Mouse (Mus musculus) midbrain, embryonic 10.5 days (tissue): ENCODE measurements around the gene Slc6a1. TPM values are rescaled to one million over a fixed set of nuclear protein-coding genes. Genes with fewer than 3 reads are reported as not detected.
"Not testable (repeated sequence)": the region's sequence is repeated elsewhere in the genome, so short reads cannot be mapped to it uniquely, and the experiment has no call there.

Source experiments
- DNase-seq: peaks from one replicate; pipeline ENCODE4 v3.0.0-alpha.2; 2017; ENCODE audit warnings: low spot score
- H3K27ac ChIP-seq: fragments of 300-500 bp; sonication (generic); replicated peaks from 2 replicates; pipeline ENCODE4 v1.5.1; 2016; ENCODE audit warnings: mild to moderate bottlenecking
- H3K27me3 ChIP-seq: fragments of 300-500 bp; sonication (generic); 2 replicates; pipeline ENCODE4 v1.6.1; 2016; ENCODE audit warnings: low read depth, mild to moderate bottlenecking; ENCODE audit not compliant: poor library complexity, severe bottlenecking
- H3K36me3 ChIP-seq: fragments of 300-500 bp; sonication (generic); 2 replicates; pipeline ENCODE4 v1.6.1; 2016; ENCODE audit warnings: mild to moderate bottlenecking, moderate library complexity
- H3K4me1 ChIP-seq: fragments of 300-500 bp; sonication (generic); 2 replicates; pipeline ENCODE4 v1.6.1; 2016
- H3K4me3 ChIP-seq: fragments of 300-500 bp; sonication (generic); 2 replicates; pipeline ENCODE4 v1.5.1; 2016; ENCODE audit warnings: mild to moderate bottlenecking, moderate library complexity
- H3K9me3 ChIP-seq: fragments of 300-500 bp; sonication (generic); replicated peaks from 2 replicates; pipeline ENCODE4 v1.6.1; 2016; ENCODE audit warnings: mild to moderate bottlenecking
- WGBS: fragments of 180-500 bp; shearing (Covaris S2); methylation state at CpG from one replicate; pipeline ENCODE4 v1.1.7; 2016; 5-methylcytosine and 5-hydroxymethylcytosine counted together
- polyA plus RNA-seq: library from polyadenylated mRNA; unstranded; fragments of >200 nt; fragmentation: Nextera tagmentation; extraction: Ambion mirVana; gene quantifications from 2 replicates; pipeline ENCODE4 v1.2.1, GENCODE M21; 2016

The Slc6a1 gene
- polyA plus RNA-seq, 1 experiment from 2014 or later = 4.7 TPM

GRCm38 (mm10) chr6:114336944-114337215 lies 54.4 kb downstream of the Slc6a1 start:
- no peak for DNase-seq
- no peaks in the 10 kb centered on the region for H3K36me3 ChIP-seq
- H3K27ac ChIP-seq = no peak overlapping the region
- 0 out of 2 replicates have a peak, but pooled peaks cover 10% of the 10 kb centered on the region for H3K4me1 ChIP-seq
- 50% methylated on average over 1 of the region's 1 CpGs for WGBS
- H3K9me3 ChIP-seq = no peaks in the 10 kb centered on the region
- H3K4me3 ChIP-seq = no peak overlapping the region
- peaks cover 7% of the 10 kb centered on the region; the same call in 1 of the 2 replicates for H3K27me3 ChIP-seq

DNA sequence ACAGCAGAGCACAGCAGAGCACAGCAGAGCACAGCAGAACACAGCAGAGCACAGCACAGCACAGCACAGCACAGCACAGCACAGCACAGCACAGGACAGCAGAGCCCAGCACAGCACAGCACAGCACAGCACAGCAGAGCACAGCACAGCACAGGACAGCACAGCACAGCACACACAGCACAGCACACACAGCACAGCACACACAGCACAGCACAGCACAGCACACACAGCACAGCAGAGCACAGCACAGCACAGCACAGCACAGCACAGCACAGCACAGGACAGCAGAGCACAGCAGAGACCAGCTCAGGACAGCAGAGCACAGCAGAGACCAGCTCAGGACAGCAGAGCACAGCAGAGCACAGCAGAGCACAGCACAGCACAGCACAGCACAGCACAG lies 58.9 kb downstream of the Slc6a1 start:
- not testable (repeated sequence) for DNase-seq, H3K36me3 ChIP-seq, H3K4me1 ChIP-seq, H3K9me3 ChIP-seq, H3K27ac ChIP-seq, H3K4me3 ChIP-seq
- peaks cover 29% of the 10 kb centered on the region for H3K27me3 ChIP-seq

DNA sequence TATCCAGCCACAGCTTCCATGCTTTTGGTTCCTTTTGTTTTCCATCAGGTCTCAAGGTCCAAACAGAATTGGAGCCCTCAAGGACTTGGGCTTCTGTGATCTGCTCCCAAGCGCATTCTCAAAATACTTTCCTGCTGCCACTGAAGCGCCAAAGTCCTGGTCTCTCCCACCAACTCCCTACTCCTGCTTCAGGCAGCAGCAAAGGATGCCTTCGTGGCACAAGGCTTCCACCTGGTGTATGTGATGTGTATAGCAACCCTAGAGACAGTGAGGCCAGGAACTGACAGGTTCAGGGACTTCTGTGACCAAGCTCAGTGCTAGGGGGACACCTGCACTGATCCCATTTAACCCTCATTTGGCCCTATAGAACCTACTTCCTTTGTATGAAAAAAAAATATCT lies 61.3 kb downstream of the Slc6a1 start:
- Histone ChIP-seq H3K9me3 (no peaks in the 10 kb centered on the region), H3K27me3 (peaks cover 42% of the 10 kb centered on the region)
- WGBS = 19% methylated on average over 3 of the region's 3 CpGs

GRCm38 (mm10) chr6:114345156-114345555 lies 62.7 kb downstream of the Slc6a1 start:
- no peaks in the 10 kb centered on the region for H3K9me3 ChIP-seq
- H3K4me1 ChIP-seq = peaks cover 15% of the 10 kb centered on the region
- WGBS = 52% methylated on average over 4 of the region's 4 CpGs
- no peak overlapping the region for H3K4me3 ChIP-seq
- no peaks in the 10 kb centered on the region for H3K36me3 ChIP-seq
- DNase-seq = peak; percentile 44
- no peak overlapping the region for H3K27ac ChIP-seq
- H3K27me3 ChIP-seq = peaks cover 42% of the 10 kb centered on the region

More for the DNA sequence above, 61.3 kb downstream of the Slc6a1 start:
- no peaks in the 10 kb centered on the region for H3K36me3 ChIP-seq
- DNase-seq = peak; percentile 43
- H3K4me1 ChIP-seq = peaks cover 15% of the 10 kb centered on the region
- no peak overlapping the region for H3K27ac ChIP-seq
- H3K4me3 ChIP-seq = no peak overlapping the region

DNA sequence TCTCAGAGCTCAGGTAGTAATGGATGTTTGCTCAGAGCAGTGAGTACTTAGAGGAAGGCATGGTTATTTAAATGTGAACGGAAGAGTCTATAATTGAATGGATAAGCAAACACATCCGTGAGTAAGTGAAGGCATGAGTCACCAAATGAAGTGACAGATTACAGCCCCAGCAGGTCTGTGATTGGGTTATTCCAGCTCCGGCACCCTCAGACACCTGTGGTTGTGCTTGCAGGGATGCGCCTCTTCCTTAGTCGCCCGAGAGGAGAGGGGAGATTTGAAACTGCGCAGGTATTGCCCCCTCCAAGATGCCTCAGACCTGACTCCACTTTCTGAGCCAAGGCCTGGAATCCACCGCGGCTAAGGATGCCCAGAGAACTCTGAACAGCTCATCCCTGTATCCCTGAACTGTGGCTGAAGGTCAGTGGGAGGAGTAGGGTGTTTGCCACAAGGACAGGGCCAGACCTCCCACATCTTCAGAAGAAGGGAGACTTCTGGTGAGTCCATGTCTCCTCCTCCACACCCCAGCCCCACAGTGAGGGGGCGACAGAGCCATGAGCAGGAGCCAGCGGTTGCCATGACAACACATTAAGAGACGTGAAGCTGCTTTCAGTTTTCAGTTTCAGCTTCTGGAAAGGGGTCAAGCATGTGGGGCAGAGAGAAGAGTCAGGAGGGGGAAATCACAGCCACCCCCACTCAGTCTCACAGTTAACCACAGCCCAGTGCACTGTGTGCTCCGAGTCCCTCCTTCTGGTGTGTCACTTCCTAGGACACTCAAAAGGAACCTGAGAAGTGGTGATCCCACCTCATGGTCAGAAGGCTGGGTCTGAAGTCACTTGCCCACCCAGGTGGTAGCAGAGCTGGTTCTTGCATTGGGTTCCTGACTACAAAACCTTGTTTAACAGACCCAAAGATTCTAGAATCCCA lies 65.7 kb downstream of the Slc6a1 start:
- Histone ChIP-seq H3K4me3 (no peak overlapping the region), H3K27ac (no peak overlapping the region), H3K4me1 (peaks cover 15% of the 10 kb centered on the region), H3K36me3 (no peaks in the 10 kb centered on the region), H3K27me3 (peaks cover 35% of the 10 kb centered on the region), H3K9me3 (no peaks in the 10 kb centered on the region)
- 52% methylated on average over 13 of the region's 13 CpGs for WGBS
- DNase-seq = peak; percentile 44

- H3K36me3 ChIP-seq = no peaks in the 10 kb centered on the region
- no peak overlapping the region for H3K27ac ChIP-seq
- H3K9me3 ChIP-seq = no peaks in the 10 kb centered on the region
- H3K27me3 ChIP-seq = no peaks in the 10 kb centered on the region
- DNase-seq = no peak
- H3K4me3 ChIP-seq = no peak overlapping the region
- WGBS = 87% methylated on average over 4 of the region's 4 CpGs
- H3K4me1 ChIP-seq = peaks cover 6% of the 10 kb centered on the region
These were observed 72.2 kb downstream of the Slc6a1 start for GRCm38 (mm10) chr6:114354635-114355034.

DNA sequence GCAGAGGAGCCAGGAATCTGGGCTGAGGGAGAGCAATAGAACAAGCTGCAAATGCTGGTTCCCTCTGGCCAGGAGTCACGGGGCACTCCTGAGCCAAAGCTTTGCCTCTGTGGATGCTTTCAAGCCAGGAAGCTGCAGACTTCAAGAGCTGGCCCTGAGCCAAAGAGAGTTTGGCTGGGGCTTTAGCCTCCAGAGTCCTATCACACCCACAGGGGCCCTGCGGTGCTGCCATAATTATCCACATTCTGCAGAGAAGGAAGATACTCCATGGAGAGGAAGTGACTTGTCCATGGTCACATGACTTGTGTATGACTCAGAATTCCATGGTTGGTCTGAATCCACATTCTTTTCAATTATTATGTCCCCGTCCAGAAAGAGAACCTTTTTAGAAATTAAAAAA lies 75.7 kb downstream of the Slc6a1 start:
- no peaks in the 10 kb centered on the region for H3K9me3 ChIP-seq
- H3K36me3 ChIP-seq = no peaks in the 10 kb centered on the region
- H3K27ac ChIP-seq = no peak overlapping the region
- no peaks in the 10 kb centered on the region for H3K27me3 ChIP-seq
- H3K4me3 ChIP-seq = no peak overlapping the region
- WGBS = 81% methylated on average over 3 of the region's 3 CpGs
- peaks cover 6% of the 10 kb centered on the region for H3K4me1 ChIP-seq
- DNase-seq = no peak

DNA sequence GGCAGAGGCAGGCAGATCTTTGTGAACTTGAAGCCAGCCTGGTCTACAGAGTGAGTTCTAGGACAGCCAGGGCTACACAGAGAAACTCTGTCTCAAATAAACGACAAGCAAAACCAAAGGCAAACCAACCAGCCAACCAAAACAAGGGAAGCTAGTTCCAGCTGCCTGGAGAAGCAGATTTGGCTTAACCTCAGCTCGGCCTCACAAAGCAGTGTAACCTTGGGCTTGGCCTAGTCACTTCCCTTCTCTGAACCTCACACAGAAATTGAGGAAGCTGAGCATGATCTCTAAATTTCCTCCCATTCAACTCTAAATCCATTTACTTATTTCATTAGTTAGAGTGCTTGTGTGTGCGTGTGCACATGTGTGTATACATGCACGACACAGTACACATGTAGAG lies 79.9 kb downstream of the Slc6a1 start:
- 80% methylated on average over 4 of the region's 4 CpGs for WGBS
- no peak for DNase-seq
- no peaks in the 10 kb centered on the region for H3K9me3 ChIP-seq
- H3K27ac ChIP-seq = no peak overlapping the region
- no peaks in the 10 kb centered on the region for H3K27me3 ChIP-seq
- H3K4me1 ChIP-seq = peaks cover 4% of the 10 kb centered on the region; the same call in 1 of the 2 replicates
- no peak overlapping the region for H3K4me3 ChIP-seq
- H3K36me3 ChIP-seq = no peaks in the 10 kb centered on the region

- WGBS = 87% methylated on average over 8 of the region's 8 CpGs
- no peak for DNase-seq
These were observed 81.3 kb downstream of the Slc6a1 start for GRCm38 (mm10) chr6:114363740-114364139.

DNA sequence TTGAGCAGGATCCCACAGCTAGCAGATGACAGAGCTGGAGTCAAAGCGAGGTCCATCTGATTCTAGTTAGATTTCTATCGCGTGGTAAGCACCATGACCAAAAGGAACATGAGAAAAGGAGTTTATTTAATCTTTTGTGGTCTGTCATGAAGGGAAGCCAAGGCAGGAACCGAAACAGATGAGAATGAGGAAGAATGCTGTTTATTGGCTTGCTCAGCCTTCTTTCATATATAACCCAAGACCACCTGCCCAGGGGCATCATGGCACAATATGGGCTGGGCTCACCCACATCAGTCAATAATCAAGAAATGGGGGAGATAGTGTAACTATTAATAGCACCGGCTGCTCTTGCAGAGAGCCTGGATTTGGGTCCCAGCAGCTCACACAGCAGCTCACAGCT lies 82.3 kb downstream of the Slc6a1 start:
- H3K4me3 ChIP-seq = no peak overlapping the region
- no peaks in the 10 kb centered on the region for H3K36me3 ChIP-seq
- H3K9me3 ChIP-seq = no peaks in the 10 kb centered on the region
- 86% methylated on average over 5 of the region's 5 CpGs for whole genome bisulfite sequencing
- no peak for DNase-seq
- no peak overlapping the region for H3K27ac ChIP-seq
- peaks cover 4% of the 10 kb centered on the region; the same call in 1 of the 2 replicates for H3K4me1 ChIP-seq
- no peaks in the 10 kb centered on the region for H3K27me3 ChIP-seq

More at GRCm38 (mm10) chr6:114363740-114364139, 81.3 kb downstream of the Slc6a1 start:
- Histone ChIP-seq H3K27me3 (no peaks in the 10 kb centered on the region), H3K36me3 (no peaks in the 10 kb centered on the region), H3K27ac (no peak overlapping the region), H3K4me3 (no peak overlapping the region), H3K9me3 (no peaks in the 10 kb centered on the region), H3K4me1 (peaks cover 4% of the 10 kb centered on the region; the same call in 1 of the 2 replicates)

DNA sequence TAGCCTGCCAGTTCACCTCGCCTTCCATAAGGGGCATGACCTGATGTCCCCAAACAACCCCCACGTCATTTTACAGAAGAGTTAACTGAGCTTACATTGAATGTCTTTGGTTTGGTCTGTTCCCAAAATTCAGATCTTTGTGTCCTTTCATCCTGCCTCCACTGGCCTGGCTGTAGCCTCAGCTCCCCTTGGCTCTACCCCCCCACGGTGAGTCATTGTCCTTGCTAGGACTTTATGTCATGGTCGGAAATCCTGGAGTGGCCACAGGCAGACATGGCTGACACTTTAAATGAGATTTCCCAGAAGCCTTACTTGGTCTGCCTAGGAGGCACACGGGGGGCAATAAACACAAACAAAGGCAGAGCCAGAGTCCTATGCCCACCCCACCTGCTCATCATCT lies 83.8 kb downstream of the Slc6a1 start:
- Histone ChIP-seq H3K27me3 (no peaks in the 10 kb centered on the region), H3K36me3 (no peaks in the 10 kb centered on the region), H3K4me3 (no peak overlapping the region), H3K9me3 (no peaks in the 10 kb centered on the region), H3K4me1 (peaks cover 4% of the 10 kb centered on the region; the same call in 1 of the 2 replicates), H3K27ac (no peak overlapping the region)
- 76% methylated on average over 5 of the region's 5 CpGs for WGBS
- DNase-seq = no peak
